Mouse (Mus musculus) hindbrain, postnatal 0 days (tissue): ENCODE measurements around the gene Hc. TPM values are rescaled to one million over a fixed set of nuclear protein-coding genes. Genes with fewer than 3 reads are reported as not detected.

Source experiments
- ATAC-seq: fragments of 200-750 bp; cut with Nextera tagmentation; 2 replicates; pipeline ENCODE4 v1.8.0; 2017; ENCODE audit warnings: mild to moderate bottlenecking, moderate TSS enrichment, moderate library complexity
- DNase-seq: peaks from one replicate; pipeline ENCODE4 v3.0.0-alpha.2; 2015; ENCODE audit warnings: low spot score
- H3K27ac ChIP-seq: fragments of 300-500 bp; sonication (generic); 2 replicates; pipeline ENCODE4 v1.5.1; 2014; ENCODE audit warnings: mild to moderate bottlenecking
- H3K27me3 ChIP-seq: fragments of 300-500 bp; sonication (generic); 2 replicates; pipeline ENCODE4 v1.6.1; 2014; ENCODE audit warnings: low read length, mixed read lengths; ENCODE audit not compliant: insufficient read depth
- H3K36me3 ChIP-seq: fragments of 300-500 bp; sonication (generic); 2 replicates; pipeline ENCODE4 v1.6.1; 2014; ENCODE audit warnings: low read length, mixed read lengths; ENCODE audit not compliant: insufficient read depth
- H3K4me1 ChIP-seq: fragments of 300-500 bp; sonication (generic); 2 replicates; pipeline ENCODE4 v1.6.1; 2014; ENCODE audit warnings: antibody characterized with exemption, low read length, mixed read lengths; ENCODE audit not compliant: insufficient read depth
- H3K4me2 ChIP-seq: fragments of 300-500 bp; sonication (generic); 2 replicates; pipeline ENCODE4 v1.6.1; 2014; ENCODE audit warnings: low read depth, mild to moderate bottlenecking, low read length, moderate library complexity, mixed read lengths
- H3K4me3 ChIP-seq: fragments of 300-500 bp; sonication (generic); 2 replicates; pipeline ENCODE4 v1.5.1; 2014; ENCODE audit warnings: low read length
- H3K9ac ChIP-seq: fragments of 300-500 bp; sonication (generic); replicated peaks from 2 replicates; pipeline ENCODE4 v1.6.1; 2014; ENCODE audit warnings: mild to moderate bottlenecking, low read length, moderate library complexity, mixed read lengths
- H3K9me3 ChIP-seq: fragments of 300-500 bp; sonication (generic); 2 replicates; pipeline ENCODE4 v1.6.1; 2016; ENCODE audit warnings: low read length, mixed read lengths
- CTCF ChIP-seq: IDR thresholded peaks from 2 replicates; pipeline ENCODE4 v1.5.1; 2016; ENCODE audit warnings: antibody characterized with exemption, control low read depth, low read depth
- WGBS: fragments of 180-500 bp; shearing (Covaris S2); extraction: QIAGEN DNeasy Blood & Tissue Kit; methylation state at CpG from one replicate; pipeline ENCODE4 v1.1.7; 2014; 5-methylcytosine and 5-hydroxymethylcytosine counted together
- polyA plus RNA-seq: library from polyadenylated mRNA; unstranded; fragments of >200 nt; fragmentation: Nextera tagmentation; extraction: Ambion mirVana; gene quantifications from 2 replicates; pipeline ENCODE4 v1.2.1, GENCODE M21; 2015
- total RNA-seq: library from RNA; depleted of rRNA; stranded (reverse); fragments of >200 nt; gene quantifications from 2 replicates; pipeline ENCODE4 v1.2.3, GENCODE M21; 2014

Gene Hc
- total and polyA plus RNA-seq, 2 experiments from 2014 or later, result 0.10 to 0.69 TPM

GRCm38 (mm10) chr2:34992729-34993695 lies 68.2 kb downstream of the Hc start:
- H3K27me3 ChIP-seq, result no peaks in the 10 kb centered on the region
- ATAC-seq (peak; percentile 91), DNase-seq (peak; percentile 92)
- no peaks in the 10 kb centered on the region for H3K9me3 ChIP-seq
- peak overlapping the region; percentile 68 for H3K27ac ChIP-seq
- WGBS, result 12% methylated on average over 9 of the region's 9 CpGs
- H3K9ac ChIP-seq, result no peak overlapping the region
- no peaks in the 10 kb centered on the region for H3K36me3 ChIP-seq
- peaks cover 13% of the 10 kb centered on the region for H3K4me1 ChIP-seq
- H3K4me2 ChIP-seq, result peak overlapping the region; percentile 18
- no peak for TF ChIP-seq CTCF
- no peak overlapping the region for H3K4me3 ChIP-seq

- Histone ChIP-seq H3K4me1 (peaks cover 13% of the 10 kb centered on the region), H3K4me3 (no peak overlapping the region), H3K9me3 (no peaks in the 10 kb centered on the region), H3K4me2 (no peak overlapping the region), H3K36me3 (no peaks in the 10 kb centered on the region), H3K27me3 (no peaks in the 10 kb centered on the region), H3K9ac (no peak overlapping the region), H3K27ac (no peak overlapping the region)
- TF ChIP-seq CTCF, result no peak
- DNase-seq, result no peak
- WGBS, result 75% methylated on average over 3 of the region's 3 CpGs
- no peak for ATAC-seq
Observed at GRCm38 (mm10) chr2:34991966-34992365, 69.3 kb downstream of the Hc start.

GRCm38 (mm10) chr2:34989749-34990148 lies 71.5 kb downstream of the Hc start:
- WGBS, result 82% methylated on average over 1 of the region's 1 CpGs
- Histone ChIP-seq H3K9ac (no peak overlapping the region), H3K27ac (no peak overlapping the region), H3K4me1 (peaks cover 13% of the 10 kb centered on the region), H3K4me2 (no peak overlapping the region), H3K4me3 (no peak overlapping the region), H3K36me3 (no peaks in the 10 kb centered on the region), H3K27me3 (no peaks in the 10 kb centered on the region), H3K9me3 (no peaks in the 10 kb centered on the region)
- DNase-seq (no peak), ATAC-seq (no peak)
- TF ChIP-seq CTCF, result no peak

- peaks cover 6% of the 10 kb centered on the region; the same call in 1 of the 2 replicates for H3K4me1 ChIP-seq
- H3K9me3 ChIP-seq, result no peaks in the 10 kb centered on the region
- 78% methylated on average over 1 of the region's 1 CpGs for WGBS
- no peaks in the 10 kb centered on the region for H3K36me3 ChIP-seq
- no peak overlapping the region for H3K4me2 ChIP-seq
- no peak for ATAC-seq
- no peak overlapping the region for H3K27ac ChIP-seq
- H3K4me3 ChIP-seq, result no peak overlapping the region
- TF ChIP-seq CTCF, result no peak
- no peak for DNase-seq
- H3K9ac ChIP-seq, result no peak overlapping the region
- H3K27me3 ChIP-seq, result no peaks in the 10 kb centered on the region
Observed at GRCm38 (mm10) chr2:34987595-34987994, 73.6 kb downstream of the Hc start.

GRCm38 (mm10) chr2:34984885-34985284 lies 76.4 kb downstream of the Hc start:
- no peak for TF ChIP-seq CTCF
- H3K9me3 ChIP-seq, result no peaks in the 10 kb centered on the region
- no peak overlapping the region for H3K4me3 ChIP-seq
- H3K4me1 ChIP-seq, result peaks cover 11% of the 10 kb centered on the region; the same call in 1 of the 2 replicates
- WGBS, result 78% methylated on average over 8 of the region's 8 CpGs
- H3K36me3 ChIP-seq, result no peaks in the 10 kb centered on the region
- DNase-seq (no peak), ATAC-seq (no peak)
- H3K4me2 ChIP-seq, result no peak overlapping the region
- H3K27ac ChIP-seq, result no peak overlapping the region
- no peak overlapping the region for H3K9ac ChIP-seq
- H3K27me3 ChIP-seq, result no peaks in the 10 kb centered on the region

- no peak for ATAC-seq
- Histone ChIP-seq H3K27me3 (no peaks in the 10 kb centered on the region), H3K4me2 (no peak overlapping the region), H3K4me3 (no peak overlapping the region), H3K4me1 (peaks cover 11% of the 10 kb centered on the region; the same call in 1 of the 2 replicates), H3K9ac (no peak overlapping the region), H3K36me3 (no peaks in the 10 kb centered on the region), H3K9me3 (no peaks in the 10 kb centered on the region), H3K27ac (peak overlapping the region; percentile 51)
- DNase-seq, result no peak
- no peak for TF ChIP-seq CTCF
- WGBS, result 63% methylated on average over 11 of the region's 11 CpGs
Observed at GRCm38 (mm10) chr2:34982906-34983698, 78.1 kb downstream of the Hc start.
